Mouse (Mus musculus) CH12.LX (cell line): ENCODE measurements around the gene Catsper1.
"Not testable (repeated sequence)": the region's sequence is repeated elsewhere in the genome, so short reads cannot be mapped to it uniquely, and the experiment has no call there.

Source experiments
- CTCF ChIP-seq, 2 experiments: IDR thresholded peaks in 1 of 2; conservative IDR thresholded peaks in 1 of 2; 2 replicates each; pipeline ENCODE4 v1.5.1; 2011 to 2012; ENCODE audit warnings: low read depth in 2 of 2, low read length in 2 of 2, improper control_type of control experiment in 1 of 2, inconsistent platforms in 1 of 2, mild to moderate bottlenecking in 1 of 2, moderate library complexity in 1 of 2
- EP300 ChIP-seq: IDR thresholded peaks from 2 replicates; pipeline ENCODE4 v1.6.1; 2011; ENCODE audit warnings: low read length, improper control_type of control experiment
- POLR2A ChIP-seq: IDR thresholded peaks from 2 replicates; pipeline ENCODE4 v1.6.1; 2011; ENCODE audit warnings: low read depth, mild to moderate bottlenecking, improper control_type of control experiment, low read length
- TCF12 ChIP-seq: IDR thresholded peaks from 2 replicates; pipeline ENCODE4 v1.6.1; 2014; ENCODE audit warnings: low read depth, mild to moderate bottlenecking, inconsistent platforms, low read length, improper control_type of control experiment
- ZKSCAN1 ChIP-seq: IDR thresholded peaks from 2 replicates; pipeline ENCODE4 v1.6.1; 2012; ENCODE audit warnings: low read depth, inconsistent platforms, low read length, improper control_type of control experiment, borderline replicate concordance
- ZNF384 ChIP-seq: IDR thresholded peaks from 2 replicates; pipeline ENCODE4 v1.6.1; 2012; ENCODE audit warnings: low read depth, low read length, improper control_type of control experiment, inconsistent platforms

DNA sequence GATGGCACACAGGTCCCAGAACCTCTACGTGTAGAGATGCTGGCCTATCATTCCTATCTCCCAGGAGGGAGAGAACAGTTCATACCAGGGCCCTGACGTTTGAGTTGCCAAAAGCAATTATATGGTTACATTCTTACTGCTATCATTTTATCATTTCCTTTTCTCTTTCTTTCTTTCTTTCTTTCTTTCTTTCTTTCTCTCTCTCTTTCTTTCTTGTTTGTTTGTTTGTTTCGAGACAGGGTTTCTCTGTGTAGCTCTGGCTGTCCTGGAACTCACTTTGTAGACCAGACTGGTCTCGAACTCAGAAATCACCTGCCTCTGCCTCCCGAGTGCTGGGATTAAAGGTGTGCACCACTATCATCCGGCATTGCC is 13.9 kb downstream of the Catsper1 start, which contains the start of gene Cst6:
- not testable (repeated sequence) for TF ChIP-seq ZKSCAN1; CTCF (conservative IDR thresholded peaks at IDR 0.05 in 1 of 2, IDR thresholded peaks at IDR 0.05 in 1 of 2; ENCODE audit: low read depth in 2 of 2, low read length in 2 of 2); ZNF384; EP300; POLR2A; TCF12
